Mouse (Mus musculus): Measurements from ENCODE around the gene Pde11a. TPM values are rescaled to one million over a fixed set of nuclear protein-coding genes. Genes with fewer than 3 reads are reported as not detected.

The Pde11a gene
- polyA plus RNA-seq, 1 experiment from 2014 or later: 0.23 TPM

GRCm38 (mm10) chr2:76064078-76064477 lies 274.5 kb downstream of the Pde11a start:
- ATAC-seq: no peak
- Histone ChIP-seq H3K36me3 (ENCODE audit: control insufficient read depth, insufficient read depth, low read length) (no peaks in the 10 kb centered on the region), H3K4me1 (ENCODE audit: control insufficient read depth, insufficient read depth, low read length) (no peaks in the 10 kb centered on the region), H3K9ac (ENCODE audit: low read depth, low read length) (no peak overlapping the region), H3K9me3 (ENCODE audit: control insufficient read depth, low read length) (no peaks in the 10 kb centered on the region), H3K4me2 (ENCODE audit: low read depth, low read length) (no peak overlapping the region), H3K4me3 (ENCODE audit: low read length) (no peak overlapping the region), H3K27ac (ENCODE audit: low read length) (no peak overlapping the region), H3K27me3 (replicated peaks; ENCODE audit: control insufficient read depth, insufficient read depth, low read length) (no peaks in the 10 kb centered on the region)
- WGBS: 82% methylated on average over 5 of the region's 5 CpGs

DNA sequence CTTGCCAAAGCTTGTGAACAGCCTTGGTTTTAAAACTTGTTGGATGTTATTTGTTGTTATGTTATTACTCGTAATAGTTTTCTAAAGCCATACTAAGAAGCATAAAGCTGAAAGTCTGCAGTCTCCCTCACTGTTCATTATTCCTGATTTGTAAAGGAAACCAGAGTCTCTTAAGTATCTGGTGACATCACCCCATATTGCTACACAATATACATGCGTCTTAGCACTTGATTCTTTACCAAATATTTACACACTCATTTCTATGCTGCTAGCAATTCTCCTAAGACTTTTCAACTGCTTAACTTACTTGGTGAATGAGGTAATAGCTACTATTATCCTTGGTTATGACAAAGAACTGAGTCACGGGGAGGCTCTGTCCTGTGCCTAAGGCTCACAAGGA lies 278.4 kb downstream of the Pde11a start:
- H3K4me3 ChIP-seq (ENCODE audit: low read length): no peak overlapping the region
- ATAC-seq: no peak; the same call in 1 of the 2 replicates
- no peaks in the 10 kb centered on the region for H3K27me3 ChIP-seq (replicated peaks; ENCODE audit: control insufficient read depth, insufficient read depth, low read length)
- H3K36me3 ChIP-seq (ENCODE audit: control insufficient read depth, insufficient read depth, low read length): no peaks in the 10 kb centered on the region
- no peaks in the 10 kb centered on the region for H3K4me1 ChIP-seq (ENCODE audit: control insufficient read depth, insufficient read depth, low read length)
- H3K4me2 ChIP-seq (ENCODE audit: low read depth, low read length): no peak overlapping the region
- no peak overlapping the region for H3K27ac ChIP-seq (ENCODE audit: low read length)
- no peak overlapping the region for H3K9ac ChIP-seq (ENCODE audit: low read depth, low read length)
- 67% methylated on average over 3 of the region's 3 CpGs for WGBS
- no peaks in the 10 kb centered on the region for H3K9me3 ChIP-seq (ENCODE audit: control insufficient read depth, low read length)

DNA sequence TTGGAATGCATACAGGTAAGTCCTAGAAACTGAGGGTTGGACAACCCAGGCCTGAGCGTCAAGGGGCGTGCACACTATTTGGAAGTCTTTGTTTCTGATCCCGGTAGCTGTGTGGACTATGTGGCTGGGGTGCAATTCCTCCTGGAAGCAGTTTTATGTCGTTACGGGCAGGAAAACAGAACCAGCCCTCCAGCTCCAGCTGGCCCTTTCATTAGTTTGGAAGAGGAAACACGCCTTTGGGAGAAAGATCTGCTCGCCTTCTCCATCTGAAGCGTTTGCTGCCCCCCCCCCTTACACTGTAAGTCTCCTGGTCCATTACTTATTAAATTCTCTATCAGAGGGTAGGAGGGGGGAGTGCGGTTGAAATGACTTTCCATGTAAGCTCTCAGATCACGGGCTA lies 279.0 kb downstream of the Pde11a start:
- Histone ChIP-seq H3K4me2 (ENCODE audit: low read depth, low read length) (no peak overlapping the region), H3K4me1 (ENCODE audit: control insufficient read depth, insufficient read depth, low read length) (no peaks in the 10 kb centered on the region), H3K9me3 (ENCODE audit: control insufficient read depth, low read length) (no peaks in the 10 kb centered on the region), H3K36me3 (ENCODE audit: control insufficient read depth, insufficient read depth, low read length) (no peaks in the 10 kb centered on the region), H3K9ac (ENCODE audit: low read depth, low read length) (no peak overlapping the region), H3K27ac (ENCODE audit: low read length) (no peak overlapping the region), H3K4me3 (ENCODE audit: low read length) (no peak overlapping the region), H3K27me3 (replicated peaks; ENCODE audit: control insufficient read depth, insufficient read depth, low read length) (no peaks in the 10 kb centered on the region)
- ATAC-seq: no peak
- WGBS: 61% methylated on average over 10 of the region's 10 CpGs

DNA sequence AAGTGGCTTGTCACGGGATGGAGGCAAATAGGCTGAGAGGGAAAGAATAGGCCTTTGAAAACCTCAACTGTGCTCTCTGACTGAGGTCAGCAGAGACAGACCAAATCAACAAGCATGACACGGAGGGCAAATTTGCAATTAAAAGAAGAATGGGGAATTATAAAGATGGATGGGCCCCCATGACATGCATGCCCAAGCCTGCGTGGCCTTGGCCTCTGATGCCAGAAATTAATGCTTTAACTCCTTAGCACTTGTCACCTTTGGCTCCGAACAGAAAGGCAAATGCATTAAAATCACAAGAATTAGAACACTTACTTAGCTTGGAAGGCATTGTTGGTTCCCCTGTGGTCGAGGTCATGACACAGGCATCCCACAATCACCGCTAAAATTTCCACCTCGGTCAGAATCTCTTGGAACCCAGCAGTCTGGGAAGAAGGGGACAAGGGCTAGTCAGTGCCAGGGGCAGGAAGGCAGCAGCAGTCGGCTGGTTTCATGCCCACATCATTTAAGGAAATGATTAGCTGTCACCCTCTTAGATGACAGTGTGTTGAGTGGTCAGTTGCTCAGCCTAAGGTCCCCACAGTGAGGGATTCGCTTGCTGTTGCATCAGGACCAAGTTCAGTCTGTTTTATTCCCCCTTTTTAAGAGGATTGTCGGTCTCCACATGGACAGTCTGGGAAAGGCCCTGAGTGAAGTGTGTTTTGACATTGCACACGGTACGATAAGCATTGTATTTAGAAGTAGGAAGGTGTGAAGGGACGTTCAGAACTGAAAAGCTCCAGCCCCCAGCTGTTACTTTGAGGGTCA lies 279.7 kb downstream of the Pde11a start:
- ATAC-seq: no peak
- Histone ChIP-seq H3K9ac (ENCODE audit: low read depth, low read length) (no peak overlapping the region), H3K27me3 (replicated peaks; ENCODE audit: control insufficient read depth, insufficient read depth, low read length) (no peaks in the 10 kb centered on the region), H3K27ac (ENCODE audit: low read length) (no peak overlapping the region), H3K4me2 (ENCODE audit: low read depth, low read length) (no peak overlapping the region), H3K4me1 (ENCODE audit: control insufficient read depth, insufficient read depth, low read length) (no peaks in the 10 kb centered on the region), H3K36me3 (ENCODE audit: control insufficient read depth, insufficient read depth, low read length) (no peaks in the 10 kb centered on the region), H3K9me3 (ENCODE audit: control insufficient read depth, low read length) (no peaks in the 10 kb centered on the region), H3K4me3 (ENCODE audit: low read length) (no peak overlapping the region)
- 71% methylated on average over 13 of the region's 13 CpGs for WGBS

DNA sequence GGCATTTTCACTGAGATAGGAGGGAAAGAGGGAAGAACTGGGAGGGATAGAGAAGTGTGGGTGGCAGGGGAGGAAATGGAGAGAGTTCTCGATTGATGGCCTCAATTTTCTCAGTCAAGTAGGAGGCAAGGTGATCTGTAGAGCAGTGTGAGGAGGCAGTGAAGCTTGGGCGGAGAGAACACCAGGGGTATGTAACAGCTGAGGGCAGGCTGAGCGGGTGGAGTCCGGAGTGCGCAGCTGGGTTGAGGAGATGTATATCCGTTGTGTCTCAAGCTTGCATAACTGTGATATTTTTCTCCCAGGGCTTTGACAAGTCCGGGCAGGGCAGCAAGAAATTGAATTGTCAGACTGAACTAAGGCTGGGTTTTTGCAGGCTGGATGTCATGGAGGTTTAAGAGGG lies 281.0 kb downstream of the Pde11a start:
- no peak overlapping the region for H3K27ac ChIP-seq (ENCODE audit: low read length)
- H3K4me2 ChIP-seq (ENCODE audit: low read depth, low read length): no peak overlapping the region
- no peaks in the 10 kb centered on the region for H3K36me3 ChIP-seq (ENCODE audit: control insufficient read depth, insufficient read depth, low read length)
- H3K4me1 ChIP-seq (ENCODE audit: control insufficient read depth, insufficient read depth, low read length): no peaks in the 10 kb centered on the region
- no peaks in the 10 kb centered on the region for H3K9me3 ChIP-seq (ENCODE audit: control insufficient read depth, low read length)
- no peak overlapping the region for H3K9ac ChIP-seq (ENCODE audit: low read depth, low read length)
- 74% methylated on average over 7 of the region's 7 CpGs for WGBS
- H3K27me3 ChIP-seq (replicated peaks; ENCODE audit: control insufficient read depth, insufficient read depth, low read length): no peaks in the 10 kb centered on the region
- ATAC-seq: no peak
- no peak overlapping the region for H3K4me3 ChIP-seq (ENCODE audit: low read length)

DNA sequence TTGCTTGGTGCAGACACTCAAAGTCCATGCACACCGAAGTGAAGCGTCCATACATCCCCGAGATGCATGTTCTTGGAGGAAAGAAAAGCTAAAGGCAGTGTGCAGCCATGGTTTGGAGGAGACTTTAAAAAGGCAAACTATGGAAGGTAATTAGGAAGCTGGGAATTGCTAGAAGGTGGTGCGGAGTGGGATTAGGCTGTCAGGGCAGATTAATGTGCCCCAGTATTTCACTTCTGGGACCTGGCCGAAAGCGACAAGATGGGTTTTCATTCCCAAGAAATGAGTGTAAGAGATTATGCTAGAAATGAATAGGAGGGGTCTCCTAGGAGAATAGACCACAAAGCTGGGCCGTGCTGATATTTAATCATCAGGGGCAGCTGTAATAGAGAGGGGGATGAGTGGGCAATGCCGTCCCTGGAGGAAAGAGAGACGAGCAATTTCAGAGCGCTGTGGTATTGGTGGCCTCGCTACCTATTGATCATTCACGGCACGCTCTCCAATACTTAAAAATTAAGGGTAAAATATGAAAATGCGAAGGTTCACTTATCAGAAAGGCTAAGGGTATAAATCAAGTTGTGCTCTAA lies 284.7 kb downstream of the Pde11a start:
- H3K4me1 ChIP-seq (ENCODE audit: control insufficient read depth, insufficient read depth, low read length): 0 out of 2 replicates have a peak, but pooled peaks cover 7% of the 10 kb centered on the region
- H3K4me3 ChIP-seq (ENCODE audit: low read length): no peak overlapping the region
- ATAC-seq: no peak
- no peaks in the 10 kb centered on the region for H3K36me3 ChIP-seq (ENCODE audit: control insufficient read depth, insufficient read depth, low read length)
- H3K27ac ChIP-seq (ENCODE audit: low read length): no peak overlapping the region
- WGBS: 84% methylated on average over 14 of the region's 14 CpGs
- H3K9ac ChIP-seq (ENCODE audit: low read depth, low read length): no peak overlapping the region
- no peaks in the 10 kb centered on the region for H3K27me3 ChIP-seq (replicated peaks; ENCODE audit: control insufficient read depth, insufficient read depth, low read length)
- no peaks in the 10 kb centered on the region for H3K9me3 ChIP-seq (ENCODE audit: control insufficient read depth, low read length)
- no peak overlapping the region for H3K4me2 ChIP-seq (ENCODE audit: low read depth, low read length)

- H3K4me3 ChIP-seq (ENCODE audit: low read length): no peak overlapping the region
- H3K27ac ChIP-seq (ENCODE audit: low read length): no peak overlapping the region
- H3K27me3 ChIP-seq (replicated peaks; ENCODE audit: control insufficient read depth, insufficient read depth, low read length): no peaks in the 10 kb centered on the region
- no peak for ATAC-seq
- H3K9ac ChIP-seq (ENCODE audit: low read depth, low read length): no peak overlapping the region
- H3K4me2 ChIP-seq (ENCODE audit: low read depth, low read length): no peak overlapping the region
- 81% methylated on average over 1 of the region's 1 CpGs for WGBS
- no peaks in the 10 kb centered on the region for H3K9me3 ChIP-seq (ENCODE audit: control insufficient read depth, low read length)
- no peaks in the 10 kb centered on the region for H3K36me3 ChIP-seq (ENCODE audit: control insufficient read depth, insufficient read depth, low read length)
- H3K4me1 ChIP-seq (ENCODE audit: control insufficient read depth, insufficient read depth, low read length): 0 out of 2 replicates have a peak, but pooled peaks cover 7% of the 10 kb centered on the region
Measured at GRCm38 (mm10) chr2:76052897-76053505, 285.6 kb downstream of the Pde11a start.

DNA sequence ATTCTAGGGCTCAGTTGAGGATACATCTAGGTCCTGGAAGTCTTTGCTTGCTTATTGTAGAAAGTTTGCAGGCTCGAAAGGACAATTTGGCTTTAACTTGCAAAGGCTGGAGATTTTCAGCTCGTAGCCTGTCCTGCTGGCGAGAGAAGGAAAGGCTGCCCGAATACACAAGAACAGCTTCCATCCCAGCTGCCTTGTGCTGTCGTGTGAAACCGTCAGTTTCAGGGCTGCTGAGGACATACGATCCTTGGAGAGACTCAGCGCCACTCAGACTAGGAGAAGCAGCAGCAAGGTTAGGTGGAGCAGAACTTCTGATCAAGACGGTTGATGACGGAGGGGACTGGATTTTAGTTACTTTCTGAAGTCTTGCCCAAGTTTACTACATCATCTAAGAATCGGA lies 287.2 kb downstream of the Pde11a start:
- Histone ChIP-seq H3K9ac (ENCODE audit: low read depth, low read length) (no peak overlapping the region), H3K9me3 (ENCODE audit: control insufficient read depth, low read length) (no peaks in the 10 kb centered on the region), H3K4me3 (ENCODE audit: low read length) (no peak overlapping the region), H3K4me2 (ENCODE audit: low read depth, low read length) (no peak overlapping the region), H3K27me3 (replicated peaks; ENCODE audit: control insufficient read depth, insufficient read depth, low read length) (no peaks in the 10 kb centered on the region), H3K36me3 (ENCODE audit: control insufficient read depth, insufficient read depth, low read length) (no peaks in the 10 kb centered on the region), H3K27ac (ENCODE audit: low read length) (no peak overlapping the region), H3K4me1 (ENCODE audit: control insufficient read depth, insufficient read depth, low read length) (0 out of 2 replicates have a peak, but pooled peaks cover 7% of the 10 kb centered on the region)
- 66% methylated on average over 11 of the region's 11 CpGs for WGBS
- no peak for ATAC-seq

GRCm38 (mm10) chr2:76050911-76051310 lies 287.7 kb downstream of the Pde11a start:
- WGBS: 51% methylated on average over 4 of the region's 4 CpGs

More at GRCm38 (mm10) chr2:76050911-76051310, 287.7 kb downstream of the Pde11a start:
- H3K4me3 ChIP-seq (ENCODE audit: low read length): no peak overlapping the region
- no peak overlapping the region for H3K9ac ChIP-seq (ENCODE audit: low read depth, low read length)
- H3K36me3 ChIP-seq (ENCODE audit: control insufficient read depth, insufficient read depth, low read length): no peaks in the 10 kb centered on the region
- H3K4me1 ChIP-seq (ENCODE audit: control insufficient read depth, insufficient read depth, low read length): 0 out of 2 replicates have a peak, but pooled peaks cover 7% of the 10 kb centered on the region
- H3K9me3 ChIP-seq (ENCODE audit: control insufficient read depth, low read length): no peaks in the 10 kb centered on the region
- ATAC-seq: no peak
- H3K4me2 ChIP-seq (ENCODE audit: low read depth, low read length): no peak overlapping the region
- H3K27ac ChIP-seq (ENCODE audit: low read length): no peak overlapping the region
- H3K27me3 ChIP-seq (replicated peaks; ENCODE audit: control insufficient read depth, insufficient read depth, low read length): no peaks in the 10 kb centered on the region
